Mouse (Mus musculus): ENCODE measurements around the gene Ciz1. TPM values are rescaled to one million over a fixed set of nuclear protein-coding genes. Genes with fewer than 3 reads are reported as not detected.

The Ciz1 gene
- polyA plus RNA-seq, 1 experiment from 2014 or later = 38.9 TPM

GRCm38 (mm10) chr2:32429215-32429891, 77.2 kb downstream of the Ciz1 start:
- Histone ChIP-seq H3K9me3 (no peaks in the 10 kb centered on the region), H3K4me1 (replicated peaks) (peaks cover 46% of the 10 kb centered on the region), H3K27ac (peak overlapping the region; percentile 58), H3K27me3 (replicated peaks) (no peaks in the 10 kb centered on the region), H3K4me3 (replicated peaks) (no peak overlapping the region), H3K9ac (no peak overlapping the region), H3K36me3 (no peaks in the 10 kb centered on the region), H3K4me2 (replicated peaks) (peak overlapping the region; percentile 37)
- 68% methylated on average over 4 of the region's 4 CpGs for WGBS
- ATAC-seq = no peak

Other genes with a start within 250 kb of the Ciz1 start
- 32.5 and 36.1 TPM in 2 replicates for gene Prrc2b, start 201.2 kb upstream of the Ciz1 start, polyA plus RNA-seq (2015; fragmentation: Nextera tagmentation; extraction: Ambion mirVana)
- gene Pomt1, start 115.7 kb upstream of the Ciz1 start, polyA plus RNA-seq (2015; fragmentation: Nextera tagmentation; extraction: Ambion mirVana) = 26.0 and 26.8 TPM in 2 replicates
- 64.7 and 69.0 TPM in 2 replicates for gene Uck1, start 92.2 kb upstream of the Ciz1 start, polyA plus RNA-seq (2015; fragmentation: Nextera tagmentation; extraction: Ambion mirVana)
- 19.7 and 20.5 TPM in 2 replicates for gene Golga2, start 64.9 kb upstream of the Ciz1 start, polyA plus RNA-seq (2015; fragmentation: Nextera tagmentation; extraction: Ambion mirVana)
- gene Swi5, start 64.3 kb upstream of the Ciz1 start, polyA plus RNA-seq (2015; fragmentation: Nextera tagmentation; extraction: Ambion mirVana) = 387 and 409 TPM in 2 replicates
- gene Dnm1, start 1.0 kb downstream of the Ciz1 start, polyA plus RNA-seq (2015; fragmentation: Nextera tagmentation; extraction: Ambion mirVana) = 12.2 and 16.4 TPM in 2 replicates
- gene 1110008P14Rik, start 29.6 kb downstream of the Ciz1 start, polyA plus RNA-seq (2015; fragmentation: Nextera tagmentation; extraction: Ambion mirVana) = 38.6 and 42.5 TPM in 2 replicates
- gene Lcn2, start 35.9 kb downstream of the Ciz1 start, polyA plus RNA-seq (2015; fragmentation: Nextera tagmentation; extraction: Ambion mirVana) = 1.8 and 4.7 TPM in 2 replicates
- gene Ptges2, start 43.6 kb downstream of the Ciz1 start, polyA plus RNA-seq (2015; fragmentation: Nextera tagmentation; extraction: Ambion mirVana) = 43.5 and 48.2 TPM in 2 replicates
- 4.7 and 5.0 TPM in 2 replicates for gene Naif1, start 98.1 kb downstream of the Ciz1 start, polyA plus RNA-seq (2015; fragmentation: Nextera tagmentation; extraction: Ambion mirVana)
- 20.0 and 20.1 TPM in 2 replicates for gene Slc25a25, start 99.1 kb downstream of the Ciz1 start, polyA plus RNA-seq (2015; fragmentation: Nextera tagmentation; extraction: Ambion mirVana)
- 9.7 and 9.8 TPM in 2 replicates for gene Fam102a, start 183.0 kb downstream of the Ciz1 start, polyA plus RNA-seq (2015; fragmentation: Nextera tagmentation; extraction: Ambion mirVana)
- gene Dpm2, start 218.5 kb downstream of the Ciz1 start, polyA plus RNA-seq (2015; fragmentation: Nextera tagmentation; extraction: Ambion mirVana) = 115 and 121 TPM in 2 replicates
- 0.56 and 0.69 TPM in 2 replicates for gene Pip5kl1, start 222.5 kb downstream of the Ciz1 start, polyA plus RNA-seq (2015; fragmentation: Nextera tagmentation; extraction: Ambion mirVana)
- not detected in 2 replicates for gene 9430097D07Rik, start 223.4 kb downstream of the Ciz1 start, polyA plus RNA-seq (2015; fragmentation: Nextera tagmentation; extraction: Ambion mirVana)
- 16.4 and 18.8 TPM in 2 replicates for gene St6galnac4, start 234.8 kb downstream of the Ciz1 start, polyA plus RNA-seq (2015; fragmentation: Nextera tagmentation; extraction: Ambion mirVana)
- gene St6galnac6, start 247.4 kb downstream of the Ciz1 start, polyA plus RNA-seq (2015; fragmentation: Nextera tagmentation; extraction: Ambion mirVana) = 14.0 and 15.7 TPM in 2 replicates

All from intestine, embryonic 15.5 days (tissue).